Mouse (Mus musculus): ENCODE measurements around the gene Fads1. TPM values are rescaled to one million over a fixed set of nuclear protein-coding genes. Genes with fewer than 3 reads are reported as not detected.
"Not testable (repeated sequence)": the region's sequence is repeated elsewhere in the genome, so short reads cannot be mapped to it uniquely, and the experiment has no call there.

Gene Fads1
- polyA plus RNA-seq, 1 experiment from 2014 or later: 104 TPM

DNA sequence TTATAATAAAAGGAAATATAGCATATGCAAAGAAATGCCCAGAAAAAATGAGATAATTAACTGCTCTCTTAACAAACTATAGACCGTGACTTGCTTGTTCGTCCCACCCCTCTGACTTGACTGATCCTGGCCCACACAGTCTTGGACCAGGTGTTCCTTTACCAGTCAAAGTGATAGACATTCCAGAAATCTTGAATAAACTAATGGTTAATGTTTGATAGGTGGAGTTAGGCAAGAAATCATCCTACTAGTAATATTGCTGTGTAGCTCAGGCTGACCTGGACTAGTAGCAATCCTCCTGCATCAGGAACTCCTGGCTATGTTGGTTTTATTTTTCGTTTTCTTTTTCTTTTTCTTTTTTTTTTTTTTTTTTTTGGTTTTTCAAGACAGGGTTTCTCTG, 14.2 kb upstream of the Fads1 start:
- Histone ChIP-seq H3K27ac (no peak overlapping the region), H3K27me3 (no peaks in the 10 kb centered on the region), H3K9me3 (no peaks in the 10 kb centered on the region), H3K9ac (no peak overlapping the region), H3K4me3 (no peak overlapping the region), H3K4me1 (no peaks in the 10 kb centered on the region), H3K4me2 (no peak overlapping the region), H3K36me3 (no peaks in the 10 kb centered on the region)
- WGBS: 86% methylated on average over 3 of the region's 3 CpGs
- ATAC-seq (ENCODE audit: insufficient number of reproducible peaks, insufficient read depth, low FRiP score, low TSS enrichment, low read depth): no peak

DNA sequence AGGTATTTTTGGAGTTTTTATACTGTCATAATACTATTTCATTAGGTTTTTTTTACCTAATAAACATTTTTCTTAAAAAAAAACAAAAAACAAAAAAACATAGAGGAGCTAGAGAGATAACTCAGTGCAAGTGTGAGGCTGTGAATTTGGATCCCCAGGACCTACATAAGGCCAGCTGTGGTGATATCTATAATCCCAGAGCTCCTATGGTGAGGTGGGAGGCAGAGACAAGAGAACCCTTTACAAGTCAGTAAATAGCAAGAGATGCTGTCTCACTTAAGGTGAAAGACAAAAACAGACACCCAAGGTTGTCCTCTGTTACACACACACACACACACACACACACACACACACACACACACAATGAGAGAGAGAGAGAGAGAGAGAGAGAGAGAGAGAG, 13.5 kb upstream of the Fads1 start:
- Histone ChIP-seq H3K27me3 (no peaks in the 10 kb centered on the region), H3K9ac (no peak overlapping the region), H3K27ac (no peak overlapping the region), H3K4me1 (no peaks in the 10 kb centered on the region), H3K4me2 (no peak overlapping the region), H3K9me3 (no peaks in the 10 kb centered on the region), H3K36me3 (no peaks in the 10 kb centered on the region), H3K4me3 (no peak overlapping the region)
- no peak for ATAC-seq (ENCODE audit: insufficient number of reproducible peaks, insufficient read depth, low FRiP score, low TSS enrichment, low read depth)

DNA sequence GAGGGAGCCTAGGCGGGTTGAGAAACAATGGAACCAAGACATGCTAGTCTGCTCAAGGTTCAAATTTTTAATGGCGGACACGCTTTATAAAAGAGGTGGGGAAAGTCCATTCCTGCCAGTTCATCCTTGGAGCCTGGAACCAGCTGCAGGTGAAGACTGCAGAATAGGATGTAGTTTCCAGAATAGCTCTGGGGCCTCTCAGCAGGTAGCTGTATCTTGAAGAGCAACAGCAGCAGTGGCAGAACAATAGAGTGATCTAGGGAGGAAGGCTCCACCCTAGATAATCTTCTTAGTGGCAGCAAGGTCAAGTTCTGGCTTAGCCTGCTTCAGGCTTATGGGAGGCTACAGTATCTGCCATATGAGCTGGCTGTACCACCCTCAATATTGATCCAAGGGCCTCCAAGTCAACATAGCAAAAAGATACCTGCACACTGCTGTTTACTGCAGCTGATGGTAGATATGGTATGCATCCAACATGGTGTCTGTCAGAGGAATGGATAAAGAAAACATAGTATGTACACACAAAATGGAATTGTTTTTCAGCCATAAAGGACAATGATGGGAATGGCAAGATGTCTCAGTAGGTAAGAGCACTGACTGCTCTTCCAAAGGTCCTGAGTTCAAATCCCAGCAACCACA, 12.9 kb upstream of the Fads1 start:
- not testable (repeated sequence) for H3K4me2 ChIP-seq; H3K4me3 ChIP-seq; H3K36me3 ChIP-seq; H3K27ac ChIP-seq; H3K4me1 ChIP-seq; H3K9ac ChIP-seq; H3K27me3 ChIP-seq; ATAC-seq (ENCODE audit: insufficient number of reproducible peaks, insufficient read depth, low FRiP score, low TSS enrichment, low read depth); H3K9me3 ChIP-seq
- 86% methylated on average over 3 of the region's 3 CpGs for WGBS

DNA sequence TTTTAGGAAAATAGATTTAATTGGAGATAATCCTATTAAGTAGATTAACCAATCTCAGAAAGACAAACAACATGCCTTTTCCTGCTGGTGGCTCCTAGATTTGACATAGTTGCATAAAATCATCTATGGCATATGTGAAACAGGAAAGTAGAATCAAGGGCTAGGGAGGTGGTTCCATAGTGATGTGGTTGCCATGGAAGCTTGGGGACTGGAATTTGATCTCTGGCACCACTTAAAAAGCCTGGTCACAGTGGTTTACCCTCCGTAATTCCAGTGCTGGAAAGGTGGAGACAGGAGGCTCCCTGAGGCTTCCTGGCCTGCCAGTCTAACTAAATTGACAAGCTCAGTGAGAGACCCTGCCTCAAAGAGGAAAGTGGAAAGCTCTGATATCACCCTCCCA, 12.2 kb upstream of the Fads1 start:
- no peak for ATAC-seq (ENCODE audit: insufficient number of reproducible peaks, insufficient read depth, low FRiP score, low TSS enrichment, low read depth)
- WGBS: 29% methylated on average over 1 of the region's 1 CpGs
- no peak overlapping the region for H3K4me3 ChIP-seq
- no peaks in the 10 kb centered on the region for H3K4me1 ChIP-seq
- H3K27ac ChIP-seq: no peak overlapping the region
- H3K9me3 ChIP-seq: no peaks in the 10 kb centered on the region
- no peak overlapping the region for H3K9ac ChIP-seq
- H3K36me3 ChIP-seq: no peaks in the 10 kb centered on the region
- no peaks in the 10 kb centered on the region for H3K27me3 ChIP-seq
- H3K4me2 ChIP-seq: no peak overlapping the region

DNA sequence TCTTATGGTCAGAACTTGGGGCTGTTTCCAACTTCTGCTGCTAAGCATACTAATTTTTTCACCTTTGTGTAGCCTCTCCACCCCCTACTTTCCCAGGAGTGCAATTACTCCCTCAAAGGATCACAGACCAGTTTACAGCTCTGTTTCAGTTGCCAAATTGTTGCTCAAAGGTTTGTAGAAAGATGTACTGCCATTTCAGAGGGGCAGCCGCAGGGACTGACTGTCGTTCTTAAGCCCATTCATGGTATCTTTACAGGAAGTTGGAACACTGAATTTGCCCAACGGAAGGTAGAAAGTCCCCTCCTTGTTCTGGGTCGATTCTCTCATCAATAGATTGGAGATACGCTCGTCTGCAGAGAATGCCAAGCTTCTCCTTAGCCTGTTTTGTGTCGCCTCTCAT, 11.3 kb upstream of the Fads1 start:
- Histone ChIP-seq H3K4me1 (no peaks in the 10 kb centered on the region), H3K9me3 (no peaks in the 10 kb centered on the region), H3K4me3 (no peak overlapping the region), H3K36me3 (no peaks in the 10 kb centered on the region), H3K4me2 (no peak overlapping the region), H3K27me3 (no peaks in the 10 kb centered on the region), H3K9ac (no peak overlapping the region), H3K27ac (no peak overlapping the region)
- no peak for ATAC-seq (ENCODE audit: insufficient number of reproducible peaks, insufficient read depth, low FRiP score, low TSS enrichment, low read depth)
- 83% methylated on average over 7 of the region's 7 CpGs for WGBS

DNA sequence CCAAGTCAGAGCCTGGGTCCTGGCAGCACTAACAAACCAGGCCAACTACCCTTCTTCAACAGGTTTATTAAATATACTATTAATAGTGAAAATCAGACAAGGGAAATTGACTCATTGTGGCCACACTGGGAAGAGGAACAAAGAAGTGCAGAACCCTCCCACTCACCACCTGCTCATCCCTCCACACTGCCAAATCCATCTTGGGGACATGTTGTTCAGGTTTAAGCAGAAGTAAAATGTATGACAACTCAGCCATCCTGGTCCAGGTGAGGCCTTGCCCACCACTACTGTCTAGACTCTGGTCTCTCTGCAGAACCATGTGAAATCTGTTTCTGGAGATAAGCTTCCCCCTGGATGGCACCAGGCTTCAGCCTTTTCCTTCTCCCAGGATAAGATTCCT, 10.8 kb upstream of the Fads1 start:
- H3K4me3 ChIP-seq: no peak overlapping the region
- no peaks in the 10 kb centered on the region for H3K36me3 ChIP-seq
- H3K27ac ChIP-seq: no peak overlapping the region
- H3K9me3 ChIP-seq: no peaks in the 10 kb centered on the region
- H3K27me3 ChIP-seq: no peaks in the 10 kb centered on the region
- no peak for ATAC-seq (ENCODE audit: insufficient number of reproducible peaks, insufficient read depth, low FRiP score, low TSS enrichment, low read depth)
- H3K9ac ChIP-seq: no peak overlapping the region
- no peaks in the 10 kb centered on the region for H3K4me1 ChIP-seq
- no peak overlapping the region for H3K4me2 ChIP-seq

DNA sequence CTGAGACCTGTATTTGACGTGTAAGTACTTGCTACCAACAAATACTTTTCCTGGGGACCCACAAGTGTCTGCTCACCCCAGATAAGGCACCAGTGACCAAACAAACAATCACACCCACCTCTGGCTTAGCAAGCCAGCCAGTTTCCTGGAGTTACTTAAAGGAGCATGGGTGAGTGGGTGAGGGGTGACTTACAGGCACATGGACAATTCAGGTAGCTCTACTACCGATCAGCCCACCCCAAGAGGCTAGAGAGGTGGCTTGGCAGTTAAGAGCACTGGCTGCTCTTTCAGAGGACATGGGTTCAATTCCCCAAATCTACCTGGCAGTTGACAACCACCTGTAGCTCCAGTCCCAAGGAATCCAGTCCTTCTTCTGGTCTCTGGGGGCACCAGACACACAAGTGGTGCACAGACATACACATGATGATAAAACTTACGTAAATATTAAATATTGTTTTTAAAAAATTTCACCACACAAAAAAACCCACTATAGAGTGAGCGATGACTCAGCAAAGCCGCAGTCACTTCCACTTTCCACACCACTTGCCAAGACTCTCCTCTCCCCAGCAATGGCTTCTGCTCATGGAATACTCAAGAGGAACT, 9.5 kb upstream of the Fads1 start:
- H3K27me3 ChIP-seq: no peaks in the 10 kb centered on the region
- H3K36me3 ChIP-seq: no peaks in the 10 kb centered on the region
- no peaks in the 10 kb centered on the region for H3K9me3 ChIP-seq
- no peak for ATAC-seq (ENCODE audit: insufficient number of reproducible peaks, insufficient read depth, low FRiP score, low TSS enrichment, low read depth)
- H3K4me1 ChIP-seq: no peaks in the 10 kb centered on the region
- 88% methylated on average over 5 of the region's 5 CpGs for WGBS
- H3K4me2 ChIP-seq: no peak overlapping the region
- no peak overlapping the region for H3K9ac ChIP-seq
- H3K27ac ChIP-seq: no peak overlapping the region
- no peak overlapping the region for H3K4me3 ChIP-seq

DNA sequence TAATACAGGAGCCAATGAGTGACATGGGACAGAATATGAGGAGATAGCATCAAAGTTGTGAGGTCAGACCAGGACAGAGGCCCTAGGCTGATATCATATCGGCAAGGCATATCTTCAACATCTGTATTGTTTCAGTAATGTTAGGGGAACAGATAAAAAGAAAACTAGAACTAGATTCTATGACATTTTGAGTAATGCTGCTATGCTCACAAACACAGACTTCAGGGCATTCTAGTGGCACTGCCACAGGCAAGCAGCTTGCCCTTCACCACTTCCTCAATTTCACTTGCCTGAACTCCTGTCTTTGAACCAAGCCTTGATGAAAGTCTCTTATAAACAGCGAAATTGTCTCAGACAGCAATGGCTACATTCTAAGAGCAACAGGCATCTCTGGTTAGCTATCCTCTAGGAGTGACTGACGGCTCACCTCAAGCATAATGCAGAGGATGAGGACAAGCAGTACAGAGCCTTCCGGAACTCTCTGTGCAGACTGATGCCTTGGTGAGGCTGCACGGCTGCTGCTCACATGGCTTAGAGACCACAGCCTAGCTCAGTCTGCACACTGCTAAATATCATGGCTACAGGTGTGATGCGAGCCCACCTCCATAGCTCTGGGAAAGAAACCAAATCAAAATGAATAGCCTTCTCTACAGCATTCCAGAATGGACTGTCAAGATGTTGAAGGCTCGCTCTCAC, 8.7 kb upstream of the Fads1 start:
- 86% methylated on average over 7 of the region's 7 CpGs for WGBS
- no peak overlapping the region for H3K27ac ChIP-seq

DNA sequence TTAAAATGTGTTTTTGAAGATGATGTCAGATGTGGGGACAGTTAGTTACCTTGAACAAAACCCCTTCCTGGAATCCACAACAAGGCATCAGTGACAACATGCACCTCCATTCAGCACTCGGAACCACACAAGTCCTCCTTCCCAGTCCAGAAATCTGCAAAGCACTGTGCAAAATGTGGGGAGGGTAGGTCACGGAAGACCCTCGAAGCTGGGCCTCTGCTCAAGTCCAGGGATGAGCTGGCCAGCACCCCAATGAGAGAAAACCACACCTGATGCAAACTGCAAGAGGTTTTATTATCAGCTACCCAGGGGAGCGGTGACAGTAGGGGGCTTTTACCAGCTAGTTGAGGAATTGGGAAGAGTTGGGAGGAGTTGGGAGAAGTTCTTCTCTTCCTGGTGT, 7.7 kb upstream of the Fads1 start:
- no peak overlapping the region for H3K4me3 ChIP-seq
- H3K27ac ChIP-seq: no peak overlapping the region
- no peaks in the 10 kb centered on the region for H3K36me3 ChIP-seq
- WGBS: 76% methylated on average over 4 of the region's 4 CpGs
- no peaks in the 10 kb centered on the region for H3K4me1 ChIP-seq
- no peak for ATAC-seq (ENCODE audit: insufficient number of reproducible peaks, insufficient read depth, low FRiP score, low TSS enrichment, low read depth)
- no peak overlapping the region for H3K4me2 ChIP-seq
- H3K9ac ChIP-seq: no peak overlapping the region
- H3K9me3 ChIP-seq: no peaks in the 10 kb centered on the region
- no peaks in the 10 kb centered on the region for H3K27me3 ChIP-seq

More for the DNA sequence above, 8.7 kb upstream of the Fads1 start:
- Histone ChIP-seq H3K9me3 (no peaks in the 10 kb centered on the region), H3K9ac (no peak overlapping the region), H3K36me3 (no peaks in the 10 kb centered on the region), H3K27me3 (no peaks in the 10 kb centered on the region), H3K4me1 (no peaks in the 10 kb centered on the region), H3K4me3 (no peak overlapping the region), H3K4me2 (no peak overlapping the region)
- no peak for ATAC-seq (ENCODE audit: insufficient number of reproducible peaks, insufficient read depth, low FRiP score, low TSS enrichment, low read depth)

DNA sequence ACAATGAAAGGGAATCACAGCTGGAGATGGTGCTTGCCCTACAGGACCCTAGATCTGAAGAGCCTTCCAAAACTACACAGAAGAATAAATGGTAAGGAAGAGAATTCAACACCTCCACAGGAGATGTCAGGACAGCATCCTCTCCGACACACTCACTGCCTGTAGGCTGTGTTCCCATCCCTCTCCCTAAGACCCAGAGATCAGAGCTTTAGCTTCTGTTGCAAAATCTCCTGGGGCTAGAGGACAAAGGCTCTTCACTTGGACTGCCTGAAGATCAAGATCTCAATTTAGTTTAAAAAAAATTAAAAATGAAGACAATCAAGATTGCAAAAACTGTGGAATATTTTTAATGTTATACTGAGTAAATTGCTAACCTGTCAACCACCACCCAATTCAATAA, 6.2 kb upstream of the Fads1 start:
- no peak for ATAC-seq (ENCODE audit: insufficient number of reproducible peaks, insufficient read depth, low FRiP score, low TSS enrichment, low read depth)
- Histone ChIP-seq H3K4me3 (no peak overlapping the region), H3K36me3 (no peaks in the 10 kb centered on the region), H3K9ac (no peak overlapping the region), H3K27ac (no peak overlapping the region), H3K4me1 (no peaks in the 10 kb centered on the region), H3K9me3 (no peaks in the 10 kb centered on the region), H3K27me3 (no peaks in the 10 kb centered on the region), H3K4me2 (no peak overlapping the region)
- 59% methylated on average over 1 of the region's 1 CpGs for WGBS

DNA sequence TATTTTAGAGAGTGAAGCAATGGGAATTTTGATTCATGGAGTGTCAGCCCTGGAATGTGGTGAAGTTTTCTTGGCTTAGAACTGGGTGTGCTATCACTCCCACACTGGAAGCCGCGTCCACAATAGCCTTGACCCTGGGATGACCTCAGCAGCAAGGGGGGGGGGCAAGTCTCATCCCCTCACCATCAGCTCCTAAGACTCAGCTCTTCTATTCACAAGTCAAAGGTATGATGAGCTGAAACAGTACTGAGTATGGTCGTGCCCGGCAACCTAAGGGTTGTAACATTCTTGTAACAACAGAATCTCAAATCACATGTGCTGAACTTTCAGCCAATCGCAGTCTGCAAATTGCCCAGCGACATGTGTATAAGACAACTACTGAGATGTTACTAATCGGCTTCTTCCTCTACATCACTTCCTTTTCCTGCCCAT, 5.7 kb upstream of the Fads1 start:
- Histone ChIP-seq H3K4me1 (no peaks in the 10 kb centered on the region), H3K36me3 (no peaks in the 10 kb centered on the region), H3K9ac (no peak overlapping the region), H3K9me3 (no peaks in the 10 kb centered on the region), H3K4me3 (no peak overlapping the region), H3K27ac (no peak overlapping the region), H3K27me3 (no peaks in the 10 kb centered on the region), H3K4me2 (no peak overlapping the region)
- no peak for ATAC-seq (ENCODE audit: insufficient number of reproducible peaks, insufficient read depth, low FRiP score, low TSS enrichment, low read depth)
- 80% methylated on average over 7 of the region's 7 CpGs for WGBS

DNA sequence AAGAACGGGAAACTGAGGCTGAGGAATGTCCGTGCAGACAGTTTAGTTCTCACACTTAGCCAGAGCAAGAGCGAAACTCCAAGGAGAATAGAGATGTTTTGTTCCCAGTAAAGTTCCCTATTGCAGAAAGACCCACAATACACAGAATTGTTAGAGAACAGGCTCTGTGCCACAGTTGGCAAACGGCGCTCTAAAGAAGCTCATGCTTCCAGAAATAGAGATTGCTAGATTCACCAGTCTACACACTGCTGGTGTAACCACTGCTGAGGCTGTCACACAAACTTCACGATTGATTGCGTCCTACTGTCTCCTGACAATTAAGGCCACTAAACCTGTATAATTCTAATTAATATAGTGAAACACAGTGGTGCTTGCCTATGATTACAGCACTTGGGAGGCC, 1.5 kb upstream of the Fads1 start:
- H3K36me3 ChIP-seq: peaks cover 15% of the 10 kb centered on the region
- no peak overlapping the region for H3K4me3 ChIP-seq
- no peak overlapping the region for H3K9ac ChIP-seq
- 92% methylated on average over 7 of the region's 7 CpGs for WGBS
- H3K4me2 ChIP-seq: no peak overlapping the region
- H3K27ac ChIP-seq: no peak overlapping the region
- H3K4me1 ChIP-seq: peaks cover 24% of the 10 kb centered on the region
- no peaks in the 10 kb centered on the region for H3K27me3 ChIP-seq
- ATAC-seq (ENCODE audit: insufficient number of reproducible peaks, insufficient read depth, low FRiP score, low TSS enrichment, low read depth): no peak
- H3K9me3 ChIP-seq: no peaks in the 10 kb centered on the region

Data from embryonic facial prominence, embryonic 13.5 days (tissue).